Mouse (Mus musculus) bone marrow macrophage, adult 2 months (primary cell): ENCODE results near the gene En1.
A peak's percentile ranks its signal among the peaks of the same experiment; 100 is the strongest.

Source experiments
- CTCF ChIP-seq: IDR thresholded peaks from 2 replicates; pipeline ENCODE4 v1.5.1; 2012; ENCODE audit warnings: low read depth, mild to moderate bottlenecking, low read length, moderate library complexity
- POLR2A ChIP-seq: IDR thresholded peaks from 2 replicates; pipeline ENCODE4 v1.6.1; 2012; ENCODE audit warnings: mild to moderate bottlenecking, low read depth, low read length, borderline replicate concordance

GRCm38 (mm10) chr1:120594603-120595002 is 7.6 kb upstream of the En1 start:
- TF ChIP-seq CTCF (peak; percentile 61), POLR2A (no peak)
